Mouse (Mus musculus): ENCODE measurements at regions not wholly inside any gene's neighbourhood (a gene's known extent, or its start where the extent isn't known, plus 50 kb on each side); places are given as distances from the start of the nearest gene placed in this dataset.
A peak's percentile ranks its signal among the peaks of the same experiment; 100 is the strongest.

DNA sequence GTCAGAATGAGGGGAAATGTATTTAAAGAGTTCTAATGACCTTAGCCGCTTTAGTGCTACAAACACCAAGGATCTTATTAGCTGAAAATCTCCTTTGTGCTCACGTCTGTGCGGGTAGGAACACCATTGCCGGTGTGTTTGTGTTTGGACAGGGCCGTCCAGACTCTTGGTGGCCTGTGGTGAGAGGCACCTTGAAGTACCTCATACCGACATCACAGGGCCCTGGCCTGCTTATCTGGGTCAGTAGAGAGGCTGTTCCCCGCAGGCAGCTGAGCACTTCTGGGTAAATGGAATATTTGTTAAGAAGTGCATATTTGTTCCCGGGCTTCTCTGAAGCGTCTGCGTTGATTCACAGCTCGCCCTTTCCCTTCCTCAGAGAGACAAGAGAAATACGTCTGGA is 232.8 kb upstream of the Prox1 start:
- Histone ChIP-seq H3K4me3 (ENCODE audit: low read length) (no peak overlapping the region), H3K4me2 (ENCODE audit: low read depth, low read length) (no peak overlapping the region), H3K9me3 (ENCODE audit: control insufficient read depth, low read length) (no peaks in the 10 kb centered on the region), H3K9ac (ENCODE audit: low read length) (no peak overlapping the region), H3K4me1 (replicated peaks; ENCODE audit: control insufficient read depth, insufficient read depth, low read length) (peaks cover 2% of the 10 kb centered on the region; the same call in 1 of the 2 replicates), H3K27me3 (ENCODE audit: control insufficient read depth, insufficient read depth, low read depth, low read length) (no peaks in the 10 kb centered on the region), H3K36me3 (ENCODE audit: control insufficient read depth, insufficient read depth, low read length) (no peaks in the 10 kb centered on the region), H3K27ac (ENCODE audit: low read length) (no peak overlapping the region)
- peak; percentile 79 for ATAC-seq (ENCODE audit: low read depth)
- 48% methylated on average over 12 of the region's 12 CpGs for WGBS

DNA sequence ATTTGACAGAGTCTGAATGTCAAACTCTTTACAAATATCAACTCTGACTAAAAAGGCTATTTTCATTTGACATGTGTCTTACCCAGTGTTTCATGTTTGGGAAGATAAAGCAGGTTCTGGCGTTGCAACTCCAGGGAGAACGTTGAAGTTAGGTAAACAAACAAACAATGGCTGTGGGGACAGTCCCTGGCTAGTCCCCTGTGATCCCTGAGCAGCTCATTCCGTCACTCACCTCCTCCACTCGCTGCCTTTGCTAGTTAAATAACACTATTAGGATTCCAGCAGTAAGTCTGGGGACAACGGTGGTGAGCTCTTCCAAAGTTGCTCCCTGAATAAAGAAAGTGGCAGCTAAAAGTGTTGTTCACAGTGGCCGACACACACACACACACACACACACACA is 227.8 kb upstream of the Prox1 start:
- H3K4me2 ChIP-seq (ENCODE audit: low read depth, low read length): no peak overlapping the region
- H3K4me1 ChIP-seq (replicated peaks; ENCODE audit: control insufficient read depth, insufficient read depth, low read length): no peaks in the 10 kb centered on the region
- H3K27me3 ChIP-seq (ENCODE audit: control insufficient read depth, insufficient read depth, low read depth, low read length): no peaks in the 10 kb centered on the region
- H3K27ac ChIP-seq (ENCODE audit: low read length): no peak overlapping the region
- H3K9ac ChIP-seq (ENCODE audit: low read length): no peak overlapping the region
- no peak for ATAC-seq (ENCODE audit: low read depth)
- 25% methylated on average over 6 of the region's 6 CpGs for WGBS
- no peaks in the 10 kb centered on the region for H3K36me3 ChIP-seq (ENCODE audit: control insufficient read depth, insufficient read depth, low read length)
- H3K4me3 ChIP-seq (ENCODE audit: low read length): no peak overlapping the region
- H3K9me3 ChIP-seq (ENCODE audit: control insufficient read depth, low read length): no peaks in the 10 kb centered on the region

DNA sequence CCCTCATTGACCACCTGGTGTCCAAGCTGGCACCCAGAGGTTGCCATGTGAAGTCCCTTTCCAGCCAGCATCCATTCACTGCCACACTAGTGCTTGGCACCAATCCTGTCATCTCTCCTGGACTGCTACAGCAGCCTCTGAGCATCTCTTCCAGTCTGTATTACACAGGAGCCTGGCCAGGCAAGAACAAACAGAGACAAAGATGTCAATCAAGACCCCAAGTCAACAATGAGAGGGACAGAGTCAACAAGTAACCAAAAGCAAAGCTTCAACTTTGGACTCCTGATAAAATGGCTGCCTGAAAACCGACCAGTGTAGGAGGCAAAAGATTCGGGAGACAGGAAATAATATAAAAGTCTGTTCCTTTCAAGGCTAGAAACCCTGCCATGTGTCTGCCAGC is 227.3 kb upstream of the Prox1 start:
- H3K4me1 ChIP-seq (replicated peaks; ENCODE audit: control insufficient read depth, insufficient read depth, low read length): no peaks in the 10 kb centered on the region
- no peak overlapping the region for H3K9ac ChIP-seq (ENCODE audit: low read length)
- no peak overlapping the region for H3K4me2 ChIP-seq (ENCODE audit: low read depth, low read length)
- H3K27me3 ChIP-seq (ENCODE audit: control insufficient read depth, insufficient read depth, low read depth, low read length): no peaks in the 10 kb centered on the region
- 41% methylated on average over 2 of the region's 2 CpGs for WGBS
- H3K4me3 ChIP-seq (ENCODE audit: low read length): no peak overlapping the region
- ATAC-seq (ENCODE audit: low read depth): no peak
- no peaks in the 10 kb centered on the region for H3K9me3 ChIP-seq (ENCODE audit: control insufficient read depth, low read length)
- H3K36me3 ChIP-seq (ENCODE audit: control insufficient read depth, insufficient read depth, low read length): no peaks in the 10 kb centered on the region
- no peak overlapping the region for H3K27ac ChIP-seq (ENCODE audit: low read length)

DNA sequence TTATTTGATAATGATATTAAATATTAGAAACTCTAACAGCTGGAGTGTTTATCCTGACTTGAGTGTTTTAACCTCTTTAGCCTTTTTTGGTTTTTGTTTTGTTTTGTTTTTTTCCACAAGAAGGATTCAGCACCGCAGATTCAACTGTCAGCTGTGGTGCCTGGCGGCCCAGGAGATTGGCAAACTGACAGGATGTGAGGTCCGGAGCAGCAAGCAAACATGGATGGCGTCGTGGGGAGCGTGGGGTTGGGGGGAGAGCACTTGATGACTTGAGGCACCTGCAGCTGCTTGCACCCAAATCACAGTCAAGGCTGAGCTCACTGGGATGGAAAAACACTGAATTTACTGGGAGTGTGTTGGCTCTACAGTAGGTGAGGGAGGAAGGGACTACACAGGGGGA is 222.5 kb upstream of the Prox1 start:
- Histone ChIP-seq H3K36me3 (ENCODE audit: control insufficient read depth, insufficient read depth, low read length) (no peaks in the 10 kb centered on the region), H3K4me1 (replicated peaks; ENCODE audit: control insufficient read depth, insufficient read depth, low read length) (no peaks in the 10 kb centered on the region), H3K9me3 (ENCODE audit: control insufficient read depth, low read length) (no peaks in the 10 kb centered on the region), H3K4me2 (ENCODE audit: low read depth, low read length) (no peak overlapping the region), H3K4me3 (ENCODE audit: low read length) (no peak overlapping the region), H3K27ac (ENCODE audit: low read length) (no peak overlapping the region), H3K27me3 (ENCODE audit: control insufficient read depth, insufficient read depth, low read depth, low read length) (no peaks in the 10 kb centered on the region), H3K9ac (ENCODE audit: low read length) (no peak overlapping the region)
- no peak for ATAC-seq (ENCODE audit: low read depth)
- WGBS: 22% methylated on average over 6 of the region's 6 CpGs

DNA sequence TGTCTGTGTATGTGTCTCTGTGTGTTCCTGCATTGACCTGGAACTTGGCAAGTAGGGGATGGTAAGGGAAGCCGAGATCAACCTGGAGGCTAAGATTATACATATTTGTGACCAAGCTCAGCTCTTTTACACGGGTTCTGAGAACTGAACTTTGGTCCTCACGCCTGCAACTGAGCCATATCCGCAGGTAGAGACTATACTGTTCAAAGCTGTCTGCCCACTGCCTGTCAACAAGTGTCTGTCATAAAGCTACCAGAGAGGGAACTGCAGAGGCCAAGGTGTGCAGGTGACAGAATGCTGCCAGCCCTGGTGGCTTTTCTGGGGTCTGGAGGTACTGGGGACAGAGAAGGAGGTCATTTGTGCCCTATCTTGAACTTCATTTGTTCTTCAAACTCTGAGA is 218.3 kb upstream of the Prox1 start:
- H3K9ac ChIP-seq (ENCODE audit: low read length): no peak overlapping the region
- no peak for ATAC-seq (ENCODE audit: low read depth)
- WGBS: 90% methylated on average over 4 of the region's 4 CpGs
- no peak overlapping the region for H3K27ac ChIP-seq (ENCODE audit: low read length)
- no peaks in the 10 kb centered on the region for H3K36me3 ChIP-seq (ENCODE audit: control insufficient read depth, insufficient read depth, low read length)
- H3K4me1 ChIP-seq (replicated peaks; ENCODE audit: control insufficient read depth, insufficient read depth, low read length): no peaks in the 10 kb centered on the region
- H3K9me3 ChIP-seq (ENCODE audit: control insufficient read depth, low read length): no peaks in the 10 kb centered on the region
- no peak overlapping the region for H3K4me2 ChIP-seq (ENCODE audit: low read depth, low read length)
- H3K4me3 ChIP-seq (ENCODE audit: low read length): no peak overlapping the region
- H3K27me3 ChIP-seq (ENCODE audit: control insufficient read depth, insufficient read depth, low read depth, low read length): no peaks in the 10 kb centered on the region

DNA sequence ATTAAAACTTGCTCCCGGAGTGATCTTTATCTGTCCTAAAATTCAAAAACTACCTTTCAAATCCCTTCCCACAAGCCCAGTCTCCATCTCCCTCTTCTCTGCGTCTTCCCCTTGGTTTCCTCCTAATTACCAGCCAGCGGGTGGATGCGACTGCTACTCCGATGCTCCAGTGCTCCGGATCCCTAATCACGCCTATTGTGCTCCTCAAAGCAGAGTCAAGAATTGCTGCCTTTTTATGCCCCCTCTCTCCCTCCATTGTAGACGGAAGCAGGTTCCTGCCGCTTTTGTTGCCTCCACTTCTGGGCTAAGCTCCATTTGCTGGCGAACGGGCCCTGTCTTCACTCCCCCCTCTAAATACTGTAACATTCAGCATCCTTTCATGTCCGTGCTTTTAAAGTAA is 214.0 kb upstream of the Prox1 start:
- H3K36me3 ChIP-seq (ENCODE audit: control insufficient read depth, insufficient read depth, low read length): no peaks in the 10 kb centered on the region
- H3K9ac ChIP-seq (ENCODE audit: low read length): no peak overlapping the region
- WGBS: 86% methylated on average over 12 of the region's 12 CpGs
- H3K4me2 ChIP-seq (ENCODE audit: low read depth, low read length): no peak overlapping the region
- ATAC-seq (ENCODE audit: low read depth): no peak
- H3K27ac ChIP-seq (ENCODE audit: low read length): no peak overlapping the region
- H3K9me3 ChIP-seq (ENCODE audit: control insufficient read depth, low read length): no peaks in the 10 kb centered on the region
- no peak overlapping the region for H3K4me3 ChIP-seq (ENCODE audit: low read length)
- H3K4me1 ChIP-seq (replicated peaks; ENCODE audit: control insufficient read depth, insufficient read depth, low read length): no peaks in the 10 kb centered on the region
- no peaks in the 10 kb centered on the region for H3K27me3 ChIP-seq (ENCODE audit: control insufficient read depth, insufficient read depth, low read depth, low read length)

DNA sequence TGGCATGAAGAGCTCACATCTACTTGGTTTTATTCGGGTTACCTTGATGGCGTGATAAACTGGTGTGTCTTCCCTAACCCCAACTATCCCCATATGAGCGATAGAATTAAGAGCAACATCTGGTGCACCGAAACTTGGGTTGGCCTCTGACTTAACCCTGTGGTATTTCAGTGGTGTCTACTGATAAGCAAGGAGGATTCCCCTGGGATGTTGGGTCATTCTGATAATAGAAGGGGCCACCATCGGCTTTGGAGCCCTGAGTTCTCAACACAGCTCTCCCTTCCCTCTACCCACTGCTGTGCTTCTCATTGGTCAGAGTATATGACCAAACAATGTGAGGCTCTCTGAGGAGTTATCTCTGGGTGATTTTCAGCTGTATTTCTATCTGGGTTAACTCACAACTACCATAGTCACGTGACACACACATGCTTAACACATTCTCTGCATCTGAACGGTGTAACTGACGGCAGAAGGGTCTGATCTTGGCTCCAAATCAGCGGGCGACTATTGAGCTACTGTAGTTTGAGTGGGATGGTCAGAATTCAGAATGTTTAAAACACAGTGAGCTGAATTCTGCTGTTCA is 212.8 kb upstream of the Prox1 start:
- Histone ChIP-seq H3K27ac (ENCODE audit: low read length) (no peak overlapping the region), H3K4me2 (ENCODE audit: low read depth, low read length) (no peak overlapping the region), H3K36me3 (ENCODE audit: control insufficient read depth, insufficient read depth, low read length) (no peaks in the 10 kb centered on the region), H3K9me3 (ENCODE audit: control insufficient read depth, low read length) (no peaks in the 10 kb centered on the region), H3K4me1 (replicated peaks; ENCODE audit: control insufficient read depth, insufficient read depth, low read length) (no peaks in the 10 kb centered on the region), H3K4me3 (ENCODE audit: low read length) (no peak overlapping the region), H3K27me3 (ENCODE audit: control insufficient read depth, insufficient read depth, low read depth, low read length) (no peaks in the 10 kb centered on the region), H3K9ac (ENCODE audit: low read length) (no peak overlapping the region)
- WGBS: 56% methylated on average over 10 of the region's 10 CpGs
- ATAC-seq (ENCODE audit: low read depth): no peak

DNA sequence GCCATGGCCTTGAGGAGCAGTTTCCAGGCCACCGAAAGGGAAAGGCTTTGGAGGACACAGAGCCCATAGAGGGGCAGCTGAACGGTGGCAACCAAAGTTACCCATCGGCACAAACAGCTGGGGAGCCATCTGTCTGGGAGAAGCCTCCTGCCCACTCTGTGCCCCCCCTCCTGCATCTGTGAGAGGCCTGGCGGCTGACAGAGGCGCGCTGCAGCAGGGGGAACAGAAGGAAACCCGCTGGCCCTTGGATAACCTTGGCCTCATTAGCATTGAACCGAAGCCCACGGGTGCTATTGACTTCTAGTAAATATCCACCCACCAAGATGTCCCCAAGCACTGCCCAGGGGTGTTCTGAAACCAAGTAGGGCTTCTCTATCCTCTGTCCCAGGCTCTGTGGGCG is 209.6 kb upstream of the Prox1 start:
- WGBS: 55% methylated on average over 10 of the region's 10 CpGs
- ATAC-seq (ENCODE audit: low read depth): no peak
- H3K4me2 ChIP-seq (ENCODE audit: low read depth, low read length): no peak overlapping the region
- H3K4me3 ChIP-seq (ENCODE audit: low read length): no peak overlapping the region
- H3K9me3 ChIP-seq (ENCODE audit: control insufficient read depth, low read length): no peaks in the 10 kb centered on the region
- H3K36me3 ChIP-seq (ENCODE audit: control insufficient read depth, insufficient read depth, low read length): no peaks in the 10 kb centered on the region
- no peak overlapping the region for H3K27ac ChIP-seq (ENCODE audit: low read length)
- H3K27me3 ChIP-seq (ENCODE audit: control insufficient read depth, insufficient read depth, low read depth, low read length): no peaks in the 10 kb centered on the region
- no peak overlapping the region for H3K9ac ChIP-seq (ENCODE audit: low read length)
- no peaks in the 10 kb centered on the region for H3K4me1 ChIP-seq (replicated peaks; ENCODE audit: control insufficient read depth, insufficient read depth, low read length)

DNA sequence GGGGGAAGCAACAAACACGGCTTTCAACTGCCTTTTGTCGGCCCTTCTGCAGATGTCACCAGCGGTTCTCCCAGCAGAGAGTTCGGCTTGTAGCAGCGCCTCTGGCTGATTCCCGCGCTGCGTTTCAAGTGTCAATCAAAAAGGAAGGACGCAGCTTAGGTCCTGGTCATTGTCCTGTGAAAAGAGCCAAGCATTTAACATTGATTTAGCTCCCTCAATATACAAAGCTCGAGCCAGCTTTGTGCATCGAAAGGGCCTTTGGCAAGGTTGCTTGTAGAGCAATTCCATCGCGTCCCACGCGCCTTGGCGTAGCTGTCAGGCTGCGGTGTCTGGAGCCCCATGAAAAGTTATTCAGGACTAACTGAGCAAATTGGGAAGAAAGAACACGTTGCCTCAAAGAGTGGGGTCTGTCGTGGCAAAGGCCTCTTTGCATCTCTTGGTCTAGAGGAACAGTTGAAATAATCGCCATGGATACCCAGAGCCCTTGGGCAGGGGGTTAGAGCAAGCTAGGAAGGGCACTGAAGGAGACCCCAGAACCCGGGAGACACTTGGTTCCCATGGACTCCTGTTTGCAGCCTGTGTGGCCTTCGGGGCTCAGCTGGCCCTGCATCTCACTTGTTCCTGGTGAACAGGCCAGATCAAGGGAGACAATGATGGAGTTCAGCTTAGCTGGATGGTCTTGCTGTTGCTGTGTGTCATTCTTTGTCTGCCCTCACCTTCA is 204.8 kb upstream of the Prox1 start:
- H3K27ac ChIP-seq (ENCODE audit: low read length): no peak overlapping the region
- H3K36me3 ChIP-seq (ENCODE audit: control insufficient read depth, insufficient read depth, low read length): no peaks in the 10 kb centered on the region
- no peak overlapping the region for H3K4me2 ChIP-seq (ENCODE audit: low read depth, low read length)
- H3K4me1 ChIP-seq (replicated peaks; ENCODE audit: control insufficient read depth, insufficient read depth, low read length): peaks cover 3% of the 10 kb centered on the region; the same call in 1 of the 2 replicates
- no peaks in the 10 kb centered on the region for H3K27me3 ChIP-seq (ENCODE audit: control insufficient read depth, insufficient read depth, low read depth, low read length)
- H3K9me3 ChIP-seq (ENCODE audit: control insufficient read depth, low read length): no peaks in the 10 kb centered on the region
- no peak overlapping the region for H3K4me3 ChIP-seq (ENCODE audit: low read length)
- no peak overlapping the region for H3K9ac ChIP-seq (ENCODE audit: low read length)
- WGBS: 62% methylated on average over 22 of the region's 22 CpGs
- ATAC-seq (ENCODE audit: low read depth): no peak

Measured in lung, embryonic 16.5 days (tissue).